Mouse (Mus musculus) frontal cortex, postnatal 36 days (tissue): Measurements from ENCODE around the gene Pja2.
A peak's percentile ranks its signal among the peaks of the same experiment; 100 is the strongest.
"Not testable (repeated sequence)": the region's sequence is repeated elsewhere in the genome, so short reads cannot be mapped to it uniquely, and the experiment has no call there.

Experiments used
- DNase-seq, 2 experiments: peaks; one replicate each; pipeline ENCODE4 v3.0.0; 2022; ENCODE audit warnings: low spot score in 2 of 2

Gene Pja2

GRCm38 (mm10) chr17:64331898-64332769 lies at the start of gene Pja2:
Pja2 (minus strand) TSS chr17:64331916.
- DNase-seq, result peak; percentile 99

- DNase-seq, result peak; percentile 66 to 76
These were observed 43.6 kb upstream of the Pja2 start for GRCm38 (mm10) chr17:64375327-64375726.

- peak in 1 of 2 experiments; percentile 41 for DNase-seq
These were observed 32.0 kb upstream of the Pja2 start for GRCm38 (mm10) chr17:64363694-64364093.

- DNase-seq, result no peak
These were observed 30.9 kb upstream of the Pja2 start for GRCm38 (mm10) chr17:64362570-64362969.

- DNase-seq, result no peak
These were observed 30.3 kb upstream of the Pja2 start for GRCm38 (mm10) chr17:64361911-64362425.

GRCm38 (mm10) chr17:64353940-64354339 lies 22.2 kb upstream of the Pja2 start:
- no peak for DNase-seq

- DNase-seq, result no peak
These were observed 14.4 kb upstream of the Pja2 start for GRCm38 (mm10) chr17:64346135-64346534.

- DNase-seq, result no peak
These were observed 13.0 kb upstream of the Pja2 start for GRCm38 (mm10) chr17:64344576-64345172.

- peak; percentile 19 to 56 for DNase-seq
These were observed 10.0 kb upstream of the Pja2 start for GRCm38 (mm10) chr17:64341698-64342097.

GRCm38 (mm10) chr17:64339752-64340151 lies 8.0 kb upstream of the Pja2 start:
- DNase-seq, result no peak

- no peak for DNase-seq
These were observed 5.5 kb upstream of the Pja2 start for GRCm38 (mm10) chr17:64337220-64337619.

- no peak for DNase-seq
These were observed 2.2 kb upstream of the Pja2 start for GRCm38 (mm10) chr17:64333956-64334355.

- no peak for DNase-seq
These were observed 1.0 kb upstream of the Pja2 start for GRCm38 (mm10) chr17:64332770-64333096.

- DNase-seq, result no peak
These were observed 322 bp downstream of the Pja2 start for GRCm38 (mm10) chr17:64331291-64331897.

GRCm38 (mm10) chr17:64330885-64331284 lies 831 bp downstream of the Pja2 start:
- DNase-seq, result no peak

- DNase-seq, result no peak
These were observed 7.2 kb downstream of the Pja2 start for GRCm38 (mm10) chr17:64324556-64324955.

GRCm38 (mm10) chr17:64315428-64315827 lies 16.3 kb downstream of the Pja2 start:
- DNase-seq, result no peak

- DNase-seq, result not testable (repeated sequence)
These were observed 17.2 kb downstream of the Pja2 start for GRCm38 (mm10) chr17:64314523-64314922.

GRCm38 (mm10) chr17:64297628-64298027 lies 34.1 kb downstream of the Pja2 start:
- no peak for DNase-seq

GRCm38 (mm10) chr17:64292740-64293139 lies 39.0 kb downstream of the Pja2 start:
- no peak for DNase-seq

- DNase-seq, result no peak
These were observed 42.0 kb downstream of the Pja2 start for GRCm38 (mm10) chr17:64289684-64290083.

GRCm38 (mm10) chr17:64288000-64288399 lies 43.7 kb downstream of the Pja2 start:
- DNase-seq, result peak; percentile 39 to 48

- no peak for DNase-seq
These were observed 44.9 kb downstream of the Pja2 start for GRCm38 (mm10) chr17:64286836-64287235.
